Mouse (Mus musculus) thymus, postnatal 25 days (tissue): ENCODE results near the gene Gm13040.
"Not testable (repeated sequence)": the region's sequence is repeated elsewhere in the genome, so short reads cannot be mapped to it uniquely, and the experiment has no call there.

Experiments used
- DNase-seq: peaks from one replicate; pipeline ENCODE4 v3.0.0; 2022

The Gm13040 gene

DNA sequence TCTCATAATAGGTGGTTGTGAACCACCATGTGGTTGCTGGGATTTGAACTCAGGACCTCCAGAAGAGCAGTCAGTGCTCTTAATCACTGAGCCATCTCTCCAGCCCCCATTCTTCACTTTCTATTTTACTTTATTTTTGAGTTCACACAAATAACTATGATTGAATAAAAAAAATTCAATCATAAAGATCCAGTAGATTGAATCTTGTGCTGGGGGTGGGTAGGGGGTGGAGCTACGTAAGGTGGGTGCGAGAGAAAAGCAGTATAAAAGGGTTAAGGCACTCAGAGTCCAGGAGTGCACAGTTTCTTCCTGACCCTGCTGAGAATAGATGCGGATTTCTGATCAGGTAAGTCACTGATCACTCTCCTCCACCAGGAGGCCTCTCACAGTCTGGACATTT, at the start of gene Gm13040:
Gene Gm13040, plus strand, starts transcription at position 301 of the 400 bp plus-strand sequence.
- DNase-seq: not testable (repeated sequence)

DNA sequence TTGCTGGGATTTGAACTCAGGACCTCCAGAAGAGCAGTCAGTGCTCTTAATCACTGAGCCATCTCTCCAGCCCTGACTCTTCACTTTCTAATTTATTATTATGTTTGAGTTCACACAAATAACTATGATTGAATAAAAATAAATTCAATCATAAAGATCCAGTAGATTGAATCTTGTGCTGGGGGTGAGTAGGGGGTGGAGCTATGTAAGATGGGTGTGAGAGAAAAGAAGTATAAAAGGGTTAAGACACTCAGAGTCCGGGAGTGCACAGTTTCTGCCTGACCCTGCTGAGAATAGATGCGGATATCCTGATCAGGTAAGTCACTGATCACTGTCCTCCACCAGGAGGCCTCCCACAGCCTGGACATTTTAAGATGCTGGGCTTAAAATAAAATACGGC, 24.7 kb upstream of the Gm13040 start, which contains the start of gene Gm13043:
Gene Gm13043, plus strand, starts transcription at position 301 of the 400 bp plus-strand sequence.
- no peak for DNase-seq

DNA sequence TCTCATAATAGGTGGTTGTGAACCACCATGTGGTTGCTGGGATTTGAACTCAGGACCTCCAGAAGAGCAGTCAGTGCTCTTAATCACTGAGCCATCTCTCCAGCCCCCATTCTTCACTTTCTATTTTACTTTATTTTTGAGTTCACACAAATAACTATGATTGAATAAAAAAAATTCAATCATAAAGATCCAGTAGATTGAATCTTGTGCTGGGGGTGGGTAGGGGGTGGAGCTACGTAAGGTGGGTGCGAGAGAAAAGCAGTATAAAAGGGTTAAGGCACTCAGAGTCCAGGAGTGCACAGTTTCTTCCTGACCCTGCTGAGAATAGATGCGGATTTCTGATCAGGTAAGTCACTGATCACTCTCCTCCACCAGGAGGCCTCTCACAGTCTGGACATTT, 15.6 kb downstream of the Gm13040 start, which contains the start of the genes BC080695 and Gm13057:
Gene BC080695, plus strand, starts transcription at position 301 of the 400 bp plus-strand sequence.
Gene Gm13057, plus strand, starts transcription at position 310 of the 400 bp plus-strand sequence.
- not testable (repeated sequence) for DNase-seq
